Mouse (Mus musculus): ENCODE measurements at regions not wholly inside any gene's neighbourhood (a gene's known extent, or its start where the extent isn't known, plus 50 kb on each side); places are given as distances from the start of the nearest gene placed in this dataset.

GRCm38 (mm10) chr14:39682306-39683000, 209.6 kb upstream of the Nrg3 start:
- DNase-seq, result no peak

DNA sequence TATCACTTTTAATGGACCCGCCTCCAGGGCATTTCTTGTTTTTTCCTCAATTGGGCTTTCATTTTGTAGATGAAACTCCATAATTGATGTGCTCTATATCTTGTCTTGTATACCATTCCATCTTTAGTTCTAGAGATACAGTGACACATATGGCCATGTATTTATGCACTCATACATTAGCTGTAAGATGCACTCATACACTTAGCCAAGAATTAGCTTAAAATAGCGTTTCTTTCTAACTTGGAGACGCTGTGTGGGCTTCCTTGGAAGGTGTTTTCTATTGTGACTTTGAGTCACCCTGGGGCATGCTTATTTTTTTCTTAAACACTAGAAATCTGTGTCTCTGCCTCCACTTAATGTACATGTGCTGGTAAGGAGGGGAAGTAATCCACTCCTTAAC, 205.3 kb upstream of the Nrg3 start:
- no peak for DNase-seq

DNA sequence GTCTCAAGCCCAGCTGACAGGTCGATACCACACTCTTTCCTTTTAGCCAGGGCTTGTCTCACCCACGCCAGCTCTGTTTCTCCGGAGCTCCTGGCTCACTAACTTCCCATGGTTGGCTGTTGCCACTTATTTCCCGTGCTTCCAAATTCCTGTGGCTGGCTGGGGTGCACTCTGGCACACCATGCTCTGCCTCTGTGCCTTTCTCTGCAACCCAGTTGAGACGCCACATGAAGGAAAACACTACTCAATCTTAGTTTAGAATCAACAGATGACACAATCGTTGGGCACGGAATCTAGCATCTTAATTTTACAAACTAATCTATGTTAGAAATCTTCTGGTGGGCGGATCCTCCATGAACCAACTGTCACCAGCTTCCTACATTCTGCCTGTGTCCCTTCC, 204.7 kb upstream of the Nrg3 start:
- DNase-seq, result peak; percentile 10

DNA sequence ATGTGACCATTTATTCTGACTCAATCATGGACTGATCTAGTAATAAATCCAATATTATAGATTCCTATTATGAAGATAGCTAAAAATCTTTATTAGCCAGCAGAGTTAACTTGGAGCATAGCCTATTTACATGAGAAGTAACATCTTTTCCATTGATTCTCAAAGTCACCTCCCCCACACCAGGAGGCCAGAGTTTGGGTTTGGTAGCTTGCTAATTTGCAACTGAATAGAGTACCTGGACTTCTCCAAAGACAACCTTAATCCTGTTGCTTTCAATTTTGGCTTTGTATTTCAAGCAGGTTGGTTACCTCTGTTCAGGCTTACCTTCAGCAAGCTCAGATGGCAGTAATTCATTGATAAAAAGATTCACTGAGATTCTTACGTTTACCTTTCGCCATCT, 165.9 kb upstream of the Nrg3 start:
- DNase-seq, result no peak

Data from layer of hippocampus, adult 9-11 months (tissue).